Mouse (Mus musculus) limb, embryonic 15.5 days (tissue): ENCODE measurements around the gene Bcl11b. TPM values are rescaled to one million over a fixed set of nuclear protein-coding genes. Genes with fewer than 3 reads are reported as not detected.
A peak's percentile ranks its signal among the peaks of the same experiment; 100 is the strongest.

Source experiments
- ATAC-seq: fragments of 200-750 bp; cut with Nextera tagmentation; 2 replicates; pipeline ENCODE4 v1.8.0; 2017; ENCODE audit warnings: low read depth, moderate TSS enrichment; ENCODE audit not compliant: insufficient number of reproducible peaks, low FRiP score, low TSS enrichment
- H3K27ac ChIP-seq: fragments of 300-500 bp; sonication (generic); 2 replicates; pipeline ENCODE4 v1.5.1; 2015; ENCODE audit warnings: moderate library complexity, mild to moderate bottlenecking, inconsistent platforms
- H3K27me3 ChIP-seq: fragments of 300-500 bp; sonication (generic); 2 replicates; pipeline ENCODE4 v1.6.1; 2015; ENCODE audit warnings: inconsistent platforms
- H3K36me3 ChIP-seq: fragments of 300-500 bp; sonication (generic); 2 replicates; pipeline ENCODE4 v1.6.1; 2015; ENCODE audit warnings: inconsistent platforms
- H3K4me1 ChIP-seq: fragments of 300-500 bp; sonication (generic); 2 replicates; pipeline ENCODE4 v1.6.1; 2015; ENCODE audit warnings: inconsistent platforms
- H3K4me2 ChIP-seq: fragments of 300-500 bp; sonication (generic); 2 replicates; pipeline ENCODE4 v1.6.1; 2015; ENCODE audit warnings: mild to moderate bottlenecking, inconsistent platforms
- H3K4me3 ChIP-seq: fragments of 300-500 bp; sonication (generic); 2 replicates; pipeline ENCODE4 v1.5.1; 2015; ENCODE audit warnings: mild to moderate bottlenecking, inconsistent platforms
- H3K9ac ChIP-seq: fragments of 300-500 bp; sonication (generic); 2 replicates; pipeline ENCODE4 v1.6.1; 2015; ENCODE audit warnings: inconsistent platforms
- H3K9me3 ChIP-seq: fragments of 300-500 bp; sonication (generic); 2 replicates; pipeline ENCODE4 v1.6.1; 2016; ENCODE audit warnings: inconsistent platforms
- WGBS: fragments of 180-500 bp; shearing (Covaris S2); methylation state at CpG from one replicate; pipeline ENCODE4 v1.1.7; 2015; 5-methylcytosine and 5-hydroxymethylcytosine counted together
- polyA plus RNA-seq: library from polyadenylated mRNA; unstranded; fragments of >200 nt; fragmentation: Nextera tagmentation; extraction: Ambion mirVana; gene quantifications from 2 replicates; pipeline ENCODE4 v1.2.1, GENCODE M21; 2015

Bcl11b gene
- polyA plus RNA-seq, 1 experiment from 2014 or later, result 19.9 TPM

GRCm38 (mm10) chr12:107978063-107978462 lies 25.3 kb downstream of the Bcl11b start:
- WGBS, result 24% methylated on average over 14 of the region's 14 CpGs
- Histone ChIP-seq H3K4me1 (peaks cover 69% of the 10 kb centered on the region), H3K9ac (no peak overlapping the region), H3K9me3 (no peaks in the 10 kb centered on the region), H3K36me3 (no peaks in the 10 kb centered on the region), H3K27me3 (no peaks in the 10 kb centered on the region), H3K4me2 (no peak overlapping the region), H3K4me3 (no peak overlapping the region), H3K27ac (0 out of 2 replicates have a peak overlapping the region, but pooled peaks have one; percentile 18)
- no peak for ATAC-seq

DNA sequence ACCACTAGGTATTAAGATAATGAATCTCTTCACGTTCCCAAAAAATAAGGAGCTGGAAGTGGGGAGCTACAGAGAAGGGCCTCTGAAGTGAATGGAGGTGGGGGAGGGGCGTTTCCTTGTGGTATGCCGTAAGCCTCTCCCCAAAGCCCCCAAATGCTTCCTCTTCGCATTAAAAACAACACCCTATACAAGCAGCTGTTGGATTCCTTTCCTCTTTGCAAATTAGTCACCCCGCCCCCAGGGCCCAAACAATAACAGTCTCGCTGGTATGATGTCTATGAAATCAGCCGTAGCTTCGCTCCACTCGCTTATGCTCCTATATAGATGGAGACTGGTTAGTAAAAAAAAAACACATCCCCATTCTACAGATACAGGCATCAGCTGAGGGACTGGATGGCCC lies 25.9 kb downstream of the Bcl11b start:
- ATAC-seq, result no peak
- no peaks in the 10 kb centered on the region for H3K27me3 ChIP-seq
- no peaks in the 10 kb centered on the region for H3K36me3 ChIP-seq
- H3K9me3 ChIP-seq, result no peaks in the 10 kb centered on the region
- no peak overlapping the region for H3K27ac ChIP-seq
- peaks cover 75% of the 10 kb centered on the region for H3K4me1 ChIP-seq
- 18% methylated on average over 9 of the region's 9 CpGs for whole genome bisulfite sequencing
- no peak overlapping the region for H3K9ac ChIP-seq
- no peak overlapping the region for H3K4me2 ChIP-seq
- H3K4me3 ChIP-seq, result no peak overlapping the region

- H3K36me3 ChIP-seq, result no peaks in the 10 kb centered on the region
- no peak overlapping the region for H3K4me3 ChIP-seq
- no peaks in the 10 kb centered on the region for H3K9me3 ChIP-seq
- no peak for ATAC-seq
- H3K4me2 ChIP-seq, result peak overlapping the region; percentile 38; the same call in 1 of the 2 replicates
- no peak overlapping the region for H3K27ac ChIP-seq
- H3K27me3 ChIP-seq, result no peaks in the 10 kb centered on the region
- 32% methylated on average over 8 of the region's 8 CpGs for WGBS
- H3K4me1 ChIP-seq, result peaks cover 77% of the 10 kb centered on the region
- H3K9ac ChIP-seq, result no peak overlapping the region
These were observed 26.3 kb downstream of the Bcl11b start for GRCm38 (mm10) chr12:107977086-107977485.

DNA sequence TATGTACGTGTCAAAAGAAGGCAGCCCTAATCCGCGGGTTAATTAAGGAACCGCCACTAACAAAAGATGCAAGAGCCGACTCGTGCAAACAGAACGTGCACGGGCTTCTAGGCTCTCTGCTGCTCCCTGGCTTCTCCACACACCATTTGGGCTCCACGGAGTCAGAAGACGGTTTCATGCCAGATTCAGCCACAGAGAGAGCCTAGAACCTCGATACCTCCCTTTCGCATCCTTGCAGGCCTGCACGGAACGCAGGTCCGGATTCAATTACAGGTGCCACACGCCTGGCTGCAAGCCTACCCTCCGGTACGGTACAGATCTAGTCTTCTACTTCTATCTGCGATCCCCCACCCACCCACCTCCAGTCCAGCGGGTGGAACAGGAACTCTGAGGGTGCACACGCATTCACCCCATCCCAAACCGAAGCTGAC lies 26.8 kb downstream of the Bcl11b start:
- no peak overlapping the region for H3K27ac ChIP-seq
- H3K9me3 ChIP-seq, result no peaks in the 10 kb centered on the region
- H3K4me3 ChIP-seq, result peak overlapping the region; percentile 15; the same call in 1 of the 2 replicates
- H3K4me2 ChIP-seq, result peak overlapping the region; percentile 38
- WGBS, result 18% methylated on average over 22 of the region's 22 CpGs
- H3K27me3 ChIP-seq, result no peaks in the 10 kb centered on the region
- no peaks in the 10 kb centered on the region for H3K36me3 ChIP-seq
- no peak overlapping the region for H3K9ac ChIP-seq
- peaks cover 79% of the 10 kb centered on the region for H3K4me1 ChIP-seq
- no peak for ATAC-seq

- Histone ChIP-seq H3K36me3 (no peaks in the 10 kb centered on the region), H3K9ac (no peak overlapping the region), H3K4me1 (peaks cover 78% of the 10 kb centered on the region), H3K27me3 (no peaks in the 10 kb centered on the region), H3K27ac (no peak overlapping the region), H3K9me3 (no peaks in the 10 kb centered on the region), H3K4me2 (peak overlapping the region; percentile 38), H3K4me3 (peak overlapping the region; percentile 15; the same call in 1 of the 2 replicates)
- WGBS, result 16% methylated on average over 14 of the region's 14 CpGs
- ATAC-seq, result no peak
These were observed 27.4 kb downstream of the Bcl11b start for GRCm38 (mm10) chr12:107975897-107976570.

DNA sequence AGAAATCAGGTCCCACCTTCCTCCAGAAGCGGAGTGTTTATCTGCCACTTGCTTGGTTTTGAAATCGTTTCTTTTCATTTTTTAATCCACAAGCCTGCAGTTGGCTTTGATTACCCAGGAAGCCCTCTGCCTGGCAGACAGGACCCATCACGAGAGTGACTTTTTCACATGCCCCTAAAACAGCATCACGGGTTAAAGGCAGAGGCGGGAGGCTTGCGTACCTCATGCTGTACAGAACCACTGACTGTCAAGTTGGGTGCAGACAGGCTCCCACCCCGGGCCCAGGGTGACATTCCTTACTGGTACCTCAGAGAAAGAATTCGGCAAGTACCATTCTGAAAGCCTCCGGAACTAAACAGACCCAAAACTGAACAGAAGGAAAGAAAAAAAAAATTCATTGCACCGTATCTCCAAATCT lies 27.9 kb downstream of the Bcl11b start:
- Histone ChIP-seq H3K9ac (no peak overlapping the region), H3K27me3 (no peaks in the 10 kb centered on the region), H3K4me3 (no peak overlapping the region), H3K4me2 (no peak overlapping the region), H3K9me3 (no peaks in the 10 kb centered on the region), H3K27ac (no peak overlapping the region), H3K4me1 (peaks cover 73% of the 10 kb centered on the region), H3K36me3 (no peaks in the 10 kb centered on the region)
- no peak for ATAC-seq
- 59% methylated on average over 10 of the region's 10 CpGs for WGBS

- no peak overlapping the region; the same call in 1 of the 2 replicates for H3K27ac ChIP-seq
- no peak overlapping the region for H3K4me3 ChIP-seq
- H3K9ac ChIP-seq, result no peak overlapping the region
- 68% methylated on average over 11 of the region's 11 CpGs for WGBS
- ATAC-seq, result no peak
- H3K4me2 ChIP-seq, result no peak overlapping the region
- H3K36me3 ChIP-seq, result no peaks in the 10 kb centered on the region
- H3K4me1 ChIP-seq, result peaks cover 69% of the 10 kb centered on the region
- H3K27me3 ChIP-seq, result no peaks in the 10 kb centered on the region
- no peaks in the 10 kb centered on the region for H3K9me3 ChIP-seq
These were observed 28.9 kb downstream of the Bcl11b start for GRCm38 (mm10) chr12:107974504-107974903.

DNA sequence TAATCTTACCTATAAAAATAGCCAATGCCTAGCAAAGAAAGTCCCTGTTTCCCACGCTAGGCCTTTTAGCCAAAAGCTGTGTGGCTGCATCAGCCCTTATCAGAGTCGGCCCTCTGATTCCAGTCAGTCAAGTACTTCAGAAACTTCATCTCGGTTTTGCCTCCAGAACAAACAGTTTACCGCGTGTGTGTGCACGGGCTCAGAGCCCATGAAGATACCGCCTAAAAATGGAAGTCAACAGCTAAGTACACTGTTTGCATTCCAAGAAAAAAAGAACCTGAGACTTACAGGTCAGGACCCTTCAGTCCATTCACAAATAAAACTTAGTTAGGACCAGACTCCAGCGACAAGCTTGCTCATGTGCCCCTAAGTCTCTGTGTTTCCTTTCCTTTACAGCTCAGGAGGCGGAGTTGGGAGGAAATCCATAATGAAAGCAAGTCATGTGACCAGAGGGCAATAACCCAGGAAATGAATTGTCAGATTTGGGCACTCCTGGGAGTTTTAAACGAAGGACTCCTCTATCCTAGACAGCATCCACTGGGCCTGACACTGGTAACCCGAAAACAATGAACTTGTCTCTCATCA lies 29.8 kb downstream of the Bcl11b start:
- 47% methylated on average over 11 of the region's 11 CpGs for WGBS
- H3K4me1 ChIP-seq, result peaks cover 66% of the 10 kb centered on the region
- no peak overlapping the region for H3K4me3 ChIP-seq
- no peaks in the 10 kb centered on the region for H3K27me3 ChIP-seq
- H3K36me3 ChIP-seq, result no peaks in the 10 kb centered on the region
- no peaks in the 10 kb centered on the region for H3K9me3 ChIP-seq
- no peak overlapping the region for H3K9ac ChIP-seq
- no peak overlapping the region for H3K4me2 ChIP-seq
- no peak for ATAC-seq
- H3K27ac ChIP-seq, result no peak overlapping the region; the same call in 1 of the 2 replicates

DNA sequence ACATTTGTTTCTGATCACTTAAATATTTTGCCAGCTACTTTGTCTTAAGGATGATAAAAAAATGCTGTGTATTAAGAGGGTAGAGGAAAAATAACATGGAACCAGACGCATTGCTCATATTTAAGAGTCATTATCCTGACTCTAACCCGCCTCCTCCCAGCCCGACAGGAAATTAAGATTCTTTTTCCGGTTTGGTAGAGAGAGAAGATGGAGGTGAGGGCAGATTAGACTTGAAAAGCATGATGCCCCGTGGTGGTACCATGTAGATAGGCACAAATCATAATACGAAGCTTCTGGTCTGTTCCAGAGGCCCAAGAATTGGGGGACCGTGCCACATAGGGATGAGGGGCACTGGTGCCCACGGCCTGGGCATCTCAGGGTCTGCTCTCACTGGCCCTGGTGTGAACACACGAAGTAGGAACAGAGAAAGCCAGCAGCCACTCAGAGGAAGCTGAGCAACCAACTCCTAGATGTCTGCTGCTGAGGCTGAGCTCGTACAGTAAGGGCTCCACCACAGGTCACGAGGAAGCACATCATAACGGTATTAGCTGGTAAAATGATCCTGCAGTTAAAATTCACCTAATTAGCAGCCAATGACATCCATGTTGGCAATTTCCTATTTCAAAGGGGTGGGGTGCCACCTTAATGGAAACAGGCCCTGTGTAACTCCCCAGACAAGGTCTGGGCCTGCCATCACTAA lies 32.2 kb downstream of the Bcl11b start:
- 54% methylated on average over 12 of the region's 12 CpGs for WGBS
- Histone ChIP-seq H3K4me3 (no peak overlapping the region), H3K36me3 (no peaks in the 10 kb centered on the region), H3K4me1 (peaks cover 64% of the 10 kb centered on the region), H3K27me3 (no peaks in the 10 kb centered on the region), H3K4me2 (no peak overlapping the region), H3K27ac (no peak overlapping the region), H3K9ac (no peak overlapping the region), H3K9me3 (no peaks in the 10 kb centered on the region)
- ATAC-seq, result no peak

GRCm38 (mm10) chr12:107970637-107971036 lies 32.8 kb downstream of the Bcl11b start:
- no peak for ATAC-seq
- Histone ChIP-seq H3K36me3 (no peaks in the 10 kb centered on the region), H3K9ac (no peak overlapping the region), H3K27ac (no peak overlapping the region), H3K9me3 (no peaks in the 10 kb centered on the region), H3K4me1 (peaks cover 64% of the 10 kb centered on the region), H3K4me3 (no peak overlapping the region), H3K4me2 (no peak overlapping the region), H3K27me3 (no peaks in the 10 kb centered on the region)
- 50% methylated on average over 12 of the region's 12 CpGs for WGBS

DNA sequence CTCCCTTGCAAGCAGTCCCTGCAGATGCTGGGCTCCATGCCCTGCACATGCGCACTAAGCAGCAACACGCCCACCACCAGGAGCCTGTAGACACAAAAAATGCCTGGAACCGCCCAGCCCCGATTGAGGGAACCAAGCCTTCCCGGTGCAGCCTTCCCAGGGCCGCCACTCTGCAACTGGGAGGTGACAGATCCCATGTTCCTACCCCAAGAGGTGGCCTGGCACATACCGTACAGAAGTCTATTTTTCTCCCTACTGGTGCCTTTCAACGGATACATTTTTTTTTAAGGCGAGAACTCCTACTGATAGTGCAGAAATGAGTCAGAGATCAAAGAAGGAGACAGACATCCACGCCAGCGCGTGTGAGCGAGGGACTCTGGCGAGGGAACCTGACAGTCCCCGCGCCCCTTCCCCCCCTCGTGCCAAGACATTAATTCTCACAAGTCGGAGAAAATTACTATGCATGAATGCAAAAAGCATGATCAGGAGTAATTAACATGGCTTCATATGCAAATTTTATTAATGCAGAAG lies 33.5 kb downstream of the Bcl11b start:
- H3K9me3 ChIP-seq, result no peaks in the 10 kb centered on the region
- H3K9ac ChIP-seq, result no peak overlapping the region
- H3K36me3 ChIP-seq, result no peaks in the 10 kb centered on the region
- WGBS, result 39% methylated on average over 18 of the region's 18 CpGs
- H3K27me3 ChIP-seq, result no peaks in the 10 kb centered on the region
- ATAC-seq, result no peak
- H3K27ac ChIP-seq, result no peak overlapping the region
- H3K4me1 ChIP-seq, result peaks cover 67% of the 10 kb centered on the region
- H3K4me2 ChIP-seq, result peak overlapping the region; percentile 19; the same call in 1 of the 2 replicates
- no peak overlapping the region for H3K4me3 ChIP-seq

GRCm38 (mm10) chr12:107969126-107969525 lies 34.3 kb downstream of the Bcl11b start:
- Histone ChIP-seq H3K9ac (no peak overlapping the region), H3K4me2 (no peak overlapping the region), H3K27me3 (no peaks in the 10 kb centered on the region), H3K4me1 (peaks cover 75% of the 10 kb centered on the region), H3K4me3 (no peak overlapping the region), H3K9me3 (no peaks in the 10 kb centered on the region), H3K36me3 (no peaks in the 10 kb centered on the region), H3K27ac (no peak overlapping the region)
- WGBS, result 77% methylated on average over 8 of the region's 8 CpGs
- ATAC-seq, result no peak
